Mouse (Mus musculus) kidney, adult 2 months (tissue): ENCODE measurements around the gene Glrp1.

ENCODE experiments used
- CTCF ChIP-seq: fragments of 200-500 bp; conservative IDR thresholded peaks from 2 replicates; pipeline ENCODE4 v1.5.1; 2011; ENCODE audit warnings: low read depth, mild to moderate bottlenecking, control low read depth, low read length, moderate library complexity, mixed read lengths; ENCODE audit not compliant: insufficient read depth, insufficient read length
- POLR2A ChIP-seq: fragments of 200-500 bp; IDR thresholded peaks from one replicate; pipeline ENCODE4 v1.6.1; 2011; ENCODE audit warnings: low read depth, low read length, control low read depth

DNA sequence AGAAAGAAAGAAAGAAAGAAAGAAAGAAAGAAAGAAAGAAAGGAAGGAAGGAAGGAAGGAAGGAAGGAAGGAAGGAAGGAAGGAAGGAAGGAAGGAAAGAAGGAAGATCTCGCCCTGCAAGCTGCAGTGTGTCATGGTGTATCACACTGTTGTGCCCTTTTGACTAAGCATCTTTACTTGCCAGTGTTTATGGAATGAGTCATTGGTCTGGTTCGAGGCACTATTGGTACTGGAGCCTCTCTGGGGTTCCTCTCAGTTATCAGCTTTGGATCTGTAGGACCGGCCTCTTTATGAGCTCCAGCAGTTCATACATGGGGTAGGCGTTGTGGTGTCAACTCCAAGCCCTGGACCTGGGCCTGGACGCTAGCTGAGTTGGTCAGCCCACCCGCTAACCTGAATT lies 57.7 kb downstream of the Glrp1 start:
- TF ChIP-seq POLR2A (no peak), CTCF (no peak)
